Mouse (Mus musculus) C2C12 (cell line): ENCODE measurements at regions not wholly inside any gene's neighbourhood (a gene's known extent, or its start where the extent isn't known, plus 50 kb on each side); places are given as distances from the start of the nearest gene placed in this dataset.

Experiments used
- H3K27me3 ChIP-seq: one replicate; pipeline ENCODE4 v1.6.1; 2011; ENCODE audit not compliant: control insufficient read depth, insufficient read depth, insufficient read length
- H3K36me3 ChIP-seq: one replicate; pipeline ENCODE4 v1.6.1; 2011; ENCODE audit not compliant: control insufficient read depth, insufficient read depth
- H3K4me3 ChIP-seq: one replicate; pipeline ENCODE4 v1.5.1; 2011; ENCODE audit warnings: mild to moderate bottlenecking, control low read depth; ENCODE audit not compliant: poor library complexity, insufficient read depth, severe bottlenecking
- H3K79me2 ChIP-seq: one replicate; pipeline ENCODE4 v1.6.1; 2011; ENCODE audit not compliant: control insufficient read depth, insufficient read depth
- H3K79me3 ChIP-seq: one replicate; pipeline ENCODE4 v1.6.1; 2011; ENCODE audit warnings: low read depth, control low read depth
- H3ac ChIP-seq: one replicate; pipeline ENCODE3; 2011; ENCODE audit warnings: low read depth; ENCODE audit not compliant: control insufficient read depth, insufficient read length
- CEBPB ChIP-seq: IDR thresholded peaks from one replicate; pipeline ENCODE4 v1.6.1; 2011; ENCODE audit warnings: low read depth, mild to moderate bottlenecking, control low read depth, moderate library complexity
- CTCF ChIP-seq: IDR thresholded peaks from one replicate; pipeline ENCODE4 v1.5.1; 2011; ENCODE audit not compliant: control insufficient read depth, insufficient read depth, insufficient read length
- FOSL1 ChIP-seq: IDR thresholded peaks from one replicate; pipeline ENCODE4 v1.8.0; 2011; ENCODE audit warnings: mild to moderate bottlenecking, low read length; ENCODE audit not compliant: poor library complexity, insufficient read depth, severe bottlenecking
- MAX ChIP-seq: IDR thresholded peaks from one replicate; pipeline ENCODE4 v1.6.1; 2011; ENCODE audit warnings: mild to moderate bottlenecking, control low read depth
- MYOD1 ChIP-seq: IDR thresholded peaks from one replicate; pipeline ENCODE4 v1.6.1; 2011; ENCODE audit warnings: low read depth; ENCODE audit not compliant: control insufficient read depth, insufficient read length
- MYOG ChIP-seq: IDR thresholded peaks from one replicate; pipeline ENCODE4 v1.6.1; 2011; ENCODE audit not compliant: control insufficient read depth, insufficient read length; ENCODE audit errors: extremely low read depth
- USF1 ChIP-seq: IDR thresholded peaks from one replicate; pipeline ENCODE4 v1.6.1; 2011; ENCODE audit warnings: low read depth, mild to moderate bottlenecking, control low read depth, moderate library complexity

DNA sequence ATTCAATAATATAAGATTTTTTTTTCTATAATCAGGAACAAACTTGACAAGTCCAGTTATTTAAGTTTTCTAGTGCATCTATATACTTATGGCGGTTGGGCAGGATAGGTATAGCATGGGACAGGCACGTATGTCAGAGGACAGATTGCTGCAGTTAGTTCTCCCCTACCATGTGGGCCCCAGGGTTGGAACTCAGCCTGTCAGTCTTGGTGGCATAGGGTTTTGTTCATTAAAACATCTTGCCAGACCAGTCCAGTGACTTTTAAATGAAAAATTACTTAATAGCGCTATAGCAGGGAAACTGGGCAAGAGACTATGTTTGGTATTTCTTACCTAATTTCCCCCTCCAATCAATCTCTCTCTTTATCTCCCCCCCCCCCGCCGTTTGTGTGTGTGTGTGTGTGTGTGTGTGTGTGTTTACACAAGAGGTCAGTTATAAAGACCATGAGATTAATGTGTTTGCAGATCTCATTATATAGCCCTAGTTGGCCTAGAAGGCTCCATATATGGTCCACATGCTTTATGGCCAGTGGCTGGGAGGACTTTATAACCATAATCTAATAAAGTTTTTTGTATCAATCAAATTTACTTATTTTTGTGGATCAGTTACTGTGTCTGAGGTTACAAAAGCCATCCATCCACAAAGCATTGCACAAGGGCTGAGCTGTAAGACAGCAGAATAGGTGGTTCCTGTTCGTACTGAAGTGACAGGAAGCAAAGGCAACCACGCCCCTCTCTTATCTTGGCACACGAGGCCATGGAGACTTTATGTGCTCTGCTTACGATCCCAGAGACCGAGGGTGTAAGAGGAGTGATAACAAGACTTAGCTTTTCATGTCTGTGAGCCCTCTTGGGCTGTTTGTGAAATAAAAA is 208.5 kb upstream of the Pfn2 start:
- no peak overlapping the region for H3K4me3 ChIP-seq
- H3K36me3 ChIP-seq, result no peaks in the 10 kb centered on the region
- no peaks in the 10 kb centered on the region for H3K79me2 ChIP-seq
- no peaks in the 10 kb centered on the region for H3K79me3 ChIP-seq
- no peak for TF ChIP-seq USF1
- no peak for TF ChIP-seq MAX
- no peak for TF ChIP-seq MYOD1
- TF ChIP-seq FOSL1, result no peak
- no peak for TF ChIP-seq MYOG
- TF ChIP-seq CEBPB, result no peak
- no peak for TF ChIP-seq CTCF
- H3K27me3 ChIP-seq, result peaks cover 10% of the 10 kb centered on the region
- no peak overlapping the region for H3ac ChIP-seq

DNA sequence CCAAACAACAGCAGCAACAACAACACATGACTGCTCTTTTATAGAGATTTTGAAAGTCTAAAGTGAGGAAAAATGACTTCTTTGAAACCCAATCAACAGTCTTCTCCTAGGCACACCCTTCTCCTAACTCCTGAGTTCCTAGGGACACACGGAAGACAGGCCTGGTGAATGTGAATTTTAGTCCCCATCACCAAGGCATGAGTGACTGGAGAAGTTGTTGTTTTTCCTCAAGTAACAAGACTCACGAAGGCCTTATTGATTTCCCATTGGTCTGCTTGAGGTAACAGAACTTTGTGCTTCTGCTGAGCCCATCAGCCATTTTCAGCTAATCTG is 209.2 kb upstream of the Pfn2 start:
- Histone ChIP-seq H3K4me3 (no peak overlapping the region), H3K36me3 (no peaks in the 10 kb centered on the region), H3K79me2 (no peaks in the 10 kb centered on the region), H3K27me3 (peaks cover 10% of the 10 kb centered on the region), H3ac (no peak overlapping the region), H3K79me3 (no peaks in the 10 kb centered on the region)
- TF ChIP-seq USF1 (no peak), CEBPB (no peak), CTCF (no peak), MYOD1 (no peak), MYOG (no peak), FOSL1 (no peak), MAX (no peak)

DNA sequence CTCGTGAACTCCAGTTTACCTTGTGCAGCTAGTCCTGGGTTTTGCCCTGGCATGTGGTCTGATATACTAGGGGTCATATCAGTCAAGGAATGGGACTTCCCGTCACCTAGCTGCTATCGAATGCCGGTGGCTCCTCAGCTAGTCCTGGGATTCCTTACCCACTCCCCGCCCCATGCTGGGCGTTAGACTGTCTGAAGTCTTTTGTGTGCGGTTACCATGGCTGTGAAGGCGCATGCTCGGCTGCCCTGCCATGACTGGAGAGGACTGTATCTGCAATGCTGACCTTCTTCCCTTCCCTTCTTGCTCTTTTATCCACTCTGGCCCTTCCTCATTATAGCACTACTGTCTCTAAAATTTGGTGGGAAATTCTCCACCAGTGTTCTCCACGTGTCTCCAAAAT is 210.3 kb upstream of the Pfn2 start:
- no peaks in the 10 kb centered on the region for H3K79me2 ChIP-seq
- no peak overlapping the region for H3ac ChIP-seq
- H3K27me3 ChIP-seq, result peaks cover 10% of the 10 kb centered on the region
- H3K4me3 ChIP-seq, result no peak overlapping the region
- TF ChIP-seq MYOD1 (no peak), MAX (no peak), USF1 (no peak), CEBPB (no peak), CTCF (no peak), MYOG (no peak), FOSL1 (no peak)
- H3K36me3 ChIP-seq, result no peaks in the 10 kb centered on the region
- no peaks in the 10 kb centered on the region for H3K79me3 ChIP-seq

DNA sequence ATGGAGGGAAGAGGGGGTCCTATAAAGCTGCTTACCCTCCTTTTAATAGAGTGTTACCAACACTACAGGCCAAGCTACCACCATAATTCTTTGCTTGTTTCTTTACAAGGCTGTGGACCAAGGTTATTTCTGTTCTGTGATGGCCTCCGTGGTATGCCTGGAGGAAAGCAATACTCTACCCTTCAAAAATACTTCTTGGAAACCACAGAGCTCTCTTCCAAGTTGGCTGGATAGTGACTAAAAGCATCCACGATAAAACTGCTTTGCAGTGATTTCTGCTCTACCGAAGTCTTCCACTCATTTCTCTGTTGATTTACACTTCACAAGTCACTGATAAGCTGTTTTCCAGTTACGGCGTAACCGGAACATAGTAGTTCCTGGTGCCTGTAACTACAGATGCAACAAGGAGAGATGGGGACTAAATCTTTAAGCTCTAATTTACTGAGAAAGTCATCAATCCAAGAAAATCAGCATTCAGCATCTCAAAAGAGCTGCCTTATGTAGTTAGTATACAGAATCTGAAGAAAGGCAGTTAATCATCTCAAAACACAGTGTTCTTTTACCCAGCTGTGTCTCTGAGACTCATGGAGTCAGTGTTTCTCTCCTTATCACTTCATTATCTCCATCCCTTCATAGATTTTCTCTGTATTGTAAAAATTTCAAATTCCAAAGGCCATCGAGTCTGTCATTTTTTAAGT is 216.1 kb upstream of the Pfn2 start:
- Histone ChIP-seq H3K79me2 (no peaks in the 10 kb centered on the region), H3K79me3 (no peaks in the 10 kb centered on the region), H3ac (no peak overlapping the region), H3K27me3 (no peaks in the 10 kb centered on the region), H3K36me3 (no peaks in the 10 kb centered on the region), H3K4me3 (no peak overlapping the region)
- TF ChIP-seq FOSL1 (no peak), CTCF (no peak), USF1 (no peak), MYOD1 (no peak)

DNA sequence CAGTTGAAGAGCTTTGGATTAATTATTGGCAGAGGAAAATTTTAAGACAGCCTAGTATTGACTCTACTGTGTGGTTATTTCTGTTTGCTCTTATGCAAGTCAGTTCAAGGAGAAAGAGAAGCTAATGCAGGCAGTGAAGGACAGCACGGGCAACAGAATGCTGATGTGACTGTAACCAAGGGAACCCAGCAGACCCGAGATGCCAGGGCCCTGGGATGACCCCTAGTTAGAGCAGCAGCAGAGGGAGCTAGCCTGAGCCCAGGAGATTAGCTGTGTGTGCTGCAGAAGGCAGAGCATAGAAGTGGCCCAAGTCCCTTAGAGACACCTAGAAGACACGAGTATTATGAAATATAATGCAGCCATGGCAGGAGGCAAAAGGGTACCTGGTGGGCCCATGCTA is 223.7 kb upstream of the Pfn2 start:
- Histone ChIP-seq H3K79me3 (no peaks in the 10 kb centered on the region), H3K79me2 (no peaks in the 10 kb centered on the region), H3ac (no peak overlapping the region), H3K27me3 (no peaks in the 10 kb centered on the region), H3K36me3 (no peaks in the 10 kb centered on the region), H3K4me3 (no peak overlapping the region)
- TF ChIP-seq CTCF (no peak), USF1 (no peak), MYOG (no peak), MYOD1 (no peak), MAX (no peak), CEBPB (no peak), FOSL1 (no peak)
